Mouse (Mus musculus): ENCODE results near the gene Apom. TPM values are rescaled to one million over a fixed set of nuclear protein-coding genes. Genes with fewer than 3 reads are reported as not detected.

Apom gene
- polyA plus RNA-seq, 1 experiment = not detected

GRCm38 (mm10) chr17:35082841-35083576, 48.8 kb downstream of the Apom start:
- H3K4me1 ChIP-seq (ENCODE audit: control insufficient read depth, insufficient read depth, insufficient read length, low read length) = no peaks in the 10 kb centered on the region
- no peak overlapping the region for H3K27ac ChIP-seq (replicated peaks; ENCODE audit: low read depth, low read length)
- no peak overlapping the region for H3K4me3 ChIP-seq (ENCODE audit: insufficient read depth, low read depth, low read length)

GRCm38 (mm10) chr17:35080710-35081109, 51.1 kb downstream of the Apom start:
- H3K27ac ChIP-seq (replicated peaks; ENCODE audit: low read depth, low read length) = no peak overlapping the region
- H3K4me1 ChIP-seq (ENCODE audit: control insufficient read depth, insufficient read depth, insufficient read length, low read length) = no peaks in the 10 kb centered on the region
- H3K4me3 ChIP-seq (ENCODE audit: insufficient read depth, low read depth, low read length) = no peak overlapping the region

GRCm38 (mm10) chr17:35080248-35080647, 51.6 kb downstream of the Apom start:
- Histone ChIP-seq H3K4me3 (ENCODE audit: insufficient read depth, low read depth, low read length) (no peak overlapping the region), H3K27ac (replicated peaks; ENCODE audit: low read depth, low read length) (no peak overlapping the region)

DNA sequence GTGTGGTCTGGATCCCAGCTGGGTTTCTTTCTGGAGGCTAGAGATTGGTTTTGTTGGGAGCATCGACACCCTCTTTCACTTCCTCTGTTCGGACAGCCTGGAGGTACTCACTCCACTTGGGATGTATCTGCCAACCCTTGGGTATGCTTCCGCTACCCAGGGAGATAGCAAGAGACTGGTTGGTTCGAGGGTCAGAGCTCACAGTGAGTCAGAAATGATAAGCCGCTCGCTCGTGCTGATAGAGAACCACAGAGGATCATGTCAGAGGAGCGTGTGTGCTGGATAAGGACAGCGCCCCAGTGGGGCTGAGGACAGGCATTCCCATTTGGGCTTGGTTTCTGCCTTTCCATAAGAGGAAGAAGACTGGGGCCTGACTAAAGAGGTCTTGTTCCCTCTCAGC, 52.1 kb downstream of the Apom start:
- Histone ChIP-seq H3K27ac (replicated peaks; ENCODE audit: low read depth, low read length) (no peak overlapping the region), H3K4me1 (ENCODE audit: control insufficient read depth, insufficient read depth, insufficient read length, low read length) (no peaks in the 10 kb centered on the region), H3K4me3 (ENCODE audit: insufficient read depth, low read depth, low read length) (no peak overlapping the region)

More at GRCm38 (mm10) chr17:35080248-35080647, 51.6 kb downstream of the Apom start:
- H3K4me1 ChIP-seq (ENCODE audit: control insufficient read depth, insufficient read depth, insufficient read length, low read length) = no peaks in the 10 kb centered on the region

Other genes with a start within 250 kb of the Apom start
- 6.0 and 12.4 TPM in 2 replicates for gene C2, start 233.8 kb downstream of the Apom start, polyA plus RNA-seq (2012; ENCODE audit: insufficient read depth, insufficient read length, missing spikeins)
- gene Ehmt2, start 233.6 kb downstream of the Apom start, polyA plus RNA-seq (2012; ENCODE audit: insufficient read depth, insufficient read length, missing spikeins) = 27.4 and 30.6 TPM in 2 replicates
- not detected in 2 replicates for gene Slc44a4, start 217.6 kb downstream of the Apom start, polyA plus RNA-seq (2012; ENCODE audit: insufficient read depth, insufficient read length, missing spikeins)
- 9.1 and 10.2 TPM in 2 replicates for gene Neu1, start 200.8 kb downstream of the Apom start, polyA plus RNA-seq (2012; ENCODE audit: insufficient read depth, insufficient read length, missing spikeins)
- gene Hspa1b, start 172.8 kb downstream of the Apom start, polyA plus RNA-seq (2012; ENCODE audit: insufficient read depth, insufficient read length, missing spikeins) = 5.2 and 26.8 TPM in 2 replicates
- gene Gm20481, start 162.1 kb downstream of the Apom start, polyA plus RNA-seq (2012; ENCODE audit: insufficient read depth, insufficient read length, missing spikeins) = not detected in 2 replicates
- gene Hspa1a, start 159.9 kb downstream of the Apom start, polyA plus RNA-seq (2012; ENCODE audit: insufficient read depth, insufficient read length, missing spikeins) = 6.3 and 18.9 TPM in 2 replicates
- gene Hspa1l, start 159.3 kb downstream of the Apom start, polyA plus RNA-seq (2012; ENCODE audit: insufficient read depth, insufficient read length, missing spikeins) = 0.48 and 0.71 TPM in 2 replicates
- gene Lsm2, start 150.2 kb downstream of the Apom start, polyA plus RNA-seq (2012; ENCODE audit: insufficient read depth, insufficient read length, missing spikeins) = 22.4 and 29.8 TPM in 2 replicates
- gene Vars, start 131.1 kb downstream of the Apom start, polyA plus RNA-seq (2012; ENCODE audit: insufficient read depth, insufficient read length, missing spikeins) = 12.7 and 14.2 TPM in 2 replicates
- not detected in 2 replicates for gene Vwa7, start 115.5 kb downstream of the Apom start, polyA plus RNA-seq (2012; ENCODE audit: insufficient read depth, insufficient read length, missing spikeins)
- not detected in 2 replicates for gene Sapcd1, start 104.0 kb downstream of the Apom start, polyA plus RNA-seq (2012; ENCODE audit: insufficient read depth, insufficient read length, missing spikeins)
- not detected in 2 replicates for gene Msh5, start 85.3 kb downstream of the Apom start, polyA plus RNA-seq (2012; ENCODE audit: insufficient read depth, insufficient read length, missing spikeins)
- gene Clic1, start 82.1 kb downstream of the Apom start, polyA plus RNA-seq (2012; ENCODE audit: insufficient read depth, insufficient read length, missing spikeins) = 13.6 and 16.8 TPM in 2 replicates
- 9.4 and 11.6 TPM in 2 replicates for gene Ddah2, start 73.0 kb downstream of the Apom start, polyA plus RNA-seq (2012; ENCODE audit: insufficient read depth, insufficient read length, missing spikeins)
- gene Ly6g6c, start 66.7 kb downstream of the Apom start, polyA plus RNA-seq (2012; ENCODE audit: insufficient read depth, insufficient read length, missing spikeins) = not detected in 2 replicates
- gene Mpig6b, start 65.9 kb downstream of the Apom start, polyA plus RNA-seq (2012; ENCODE audit: insufficient read depth, insufficient read length, missing spikeins) = not detected in 2 replicates
- gene Ly6g6e, start 55.1 kb downstream of the Apom start, polyA plus RNA-seq (2012; ENCODE audit: insufficient read depth, insufficient read length, missing spikeins) = not detected in 2 replicates
- gene Ly6g6d, start 54.0 kb downstream of the Apom start, polyA plus RNA-seq (2012; ENCODE audit: insufficient read depth, insufficient read length, missing spikeins) = 3.0 TPM in 1 of 2 replicates, not detected in the other
- gene Ly6g6f, start 46.4 kb downstream of the Apom start, polyA plus RNA-seq (2012; ENCODE audit: insufficient read depth, insufficient read length, missing spikeins) = not detected in 2 replicates
- 43.3 and 44.8 TPM in 2 replicates for gene Abhd16a, start 42.8 kb downstream of the Apom start, polyA plus RNA-seq (2012; ENCODE audit: insufficient read depth, insufficient read length, missing spikeins)
- not detected in 2 replicates for gene Ly6g5c, start 23.8 kb downstream of the Apom start, polyA plus RNA-seq (2012; ENCODE audit: insufficient read depth, insufficient read length, missing spikeins)
- gene Ly6g5b, start 16.6 kb downstream of the Apom start, polyA plus RNA-seq (2012; ENCODE audit: insufficient read depth, insufficient read length, missing spikeins) = not detected in 2 replicates
- gene Gpank1, start 10.6 kb downstream of the Apom start, polyA plus RNA-seq (2012; ENCODE audit: insufficient read depth, insufficient read length, missing spikeins) = 7.9 and 12.8 TPM in 2 replicates
- 138 and 147 TPM in 2 replicates for gene Csnk2b, start 10.0 kb downstream of the Apom start, polyA plus RNA-seq (2012; ENCODE audit: insufficient read depth, insufficient read length, missing spikeins)
- 12.8 and 17.2 TPM in 2 replicates for gene D17H6S53E, start 5.7 kb downstream of the Apom start, polyA plus RNA-seq (2012; ENCODE audit: insufficient read depth, insufficient read length, missing spikeins)
- gene Bag6, start 3.1 kb upstream of the Apom start, polyA plus RNA-seq (2012; ENCODE audit: insufficient read depth, insufficient read length, missing spikeins) = 119 and 160 TPM in 2 replicates
- 42.9 and 81.7 TPM in 2 replicates for gene Prrc2a, start 32.8 kb upstream of the Apom start, polyA plus RNA-seq (2012; ENCODE audit: insufficient read depth, insufficient read length, missing spikeins)
- gene Aif1, start 44.0 kb upstream of the Apom start, polyA plus RNA-seq (2012; ENCODE audit: insufficient read depth, insufficient read length, missing spikeins) = 10.5 and 14.3 TPM in 2 replicates
- gene Lst1, start 56.4 kb upstream of the Apom start, polyA plus RNA-seq (2012; ENCODE audit: insufficient read depth, insufficient read length, missing spikeins) = 12.2 and 16.4 TPM in 2 replicates
- gene Ltb, start 62.4 kb upstream of the Apom start, polyA plus RNA-seq (2012; ENCODE audit: insufficient read depth, insufficient read length, missing spikeins) = not detected in 2 replicates
- gene Tnf, start 70.0 kb upstream of the Apom start, polyA plus RNA-seq (2012; ENCODE audit: insufficient read depth, insufficient read length, missing spikeins) = not detected in 2 replicates
- gene Lta, start 73.3 kb upstream of the Apom start, polyA plus RNA-seq (2012; ENCODE audit: insufficient read depth, insufficient read length, missing spikeins) = not detected in 2 replicates
- not detected in 2 replicates for gene Gm16181, start 88.8 kb upstream of the Apom start, polyA plus RNA-seq (2012; ENCODE audit: insufficient read depth, insufficient read length, missing spikeins)
- gene Atp6v1g2, start 101.6 kb upstream of the Apom start, polyA plus RNA-seq (2012; ENCODE audit: insufficient read depth, insufficient read length, missing spikeins) = 2.7 and 4.0 TPM in 2 replicates
- 5.2 and 6.7 TPM in 2 replicates for gene Nfkbil1, start 103.7 kb upstream of the Apom start, polyA plus RNA-seq (2012; ENCODE audit: insufficient read depth, insufficient read length, missing spikeins)
- gene Ddx39b, start 109.7 kb upstream of the Apom start, polyA plus RNA-seq (2012; ENCODE audit: insufficient read depth, insufficient read length, missing spikeins) = 50.5 and 57.9 TPM in 2 replicates
- gene H2-D1, start 130.7 kb upstream of the Apom start, polyA plus RNA-seq (2012; ENCODE audit: insufficient read depth, insufficient read length, missing spikeins) = 284 and 411 TPM in 2 replicates
- gene H2-Q1, start 188.4 kb upstream of the Apom start, polyA plus RNA-seq (2012; ENCODE audit: insufficient read depth, insufficient read length, missing spikeins) = 0.40 TPM in 1 of 2 replicates, not detected in the other
- gene H2-Q2, start 210.2 kb upstream of the Apom start, polyA plus RNA-seq (2012; ENCODE audit: insufficient read depth, insufficient read length, missing spikeins) = not detected in 2 replicates
- 12.3 and 19.2 TPM in 2 replicates for gene H2-Q4, start 247.6 kb upstream of the Apom start, polyA plus RNA-seq (2012; ENCODE audit: insufficient read depth, insufficient read length, missing spikeins)